ENCODE assay signal across 8 mouse cellular contexts in genomic region chr2:18031271-18031821, GRCm38 (mm10). TPM values are rescaled to one million over a fixed set of nuclear protein-coding genes. Genes with fewer than 3 reads are reported as not detected.
A peak's percentile ranks its signal among the peaks of the same experiment; 100 is the strongest.
DNase-seq lines count a peak whose midpoint lies in the region; ATAC-seq lines count a peak whose summit lies in the region.

No protein-coding gene starts in this region.

- no peaks in the 10 kb centered on the region for H3K9me3 ChIP-seq in hindbrain, embryonic 11.5 days (ENCODE audit: control insufficient read depth, low read length)
- H3K9me3 ChIP-seq in limb, embryonic 15.5 days, result no peaks in the 10 kb centered on the region

- H3K4me1 ChIP-seq in hindbrain, embryonic 11.5 days (replicated peaks; ENCODE audit: control insufficient read depth, insufficient read depth, low read length), result peaks cover 15% of the 10 kb centered on the region
- H3K4me1 ChIP-seq in limb, embryonic 15.5 days, result peaks cover 35% of the 10 kb centered on the region

- H3K27ac ChIP-seq in hindbrain, embryonic 11.5 days (ENCODE audit: low read depth, low read length), result peak overlapping the region; percentile 82
- H3K27ac ChIP-seq in limb, embryonic 15.5 days, result no peak overlapping the region

- H3K27me3 ChIP-seq in hindbrain, embryonic 11.5 days (ENCODE audit: control insufficient read depth, insufficient read depth, low read length), result no peaks in the 10 kb centered on the region
- H3K27me3 ChIP-seq in limb, embryonic 15.5 days, result no peaks in the 10 kb centered on the region

- DNase-seq in adrenal gland, adult 2 months, result peak; percentile 67
- DNase-seq in adrenal gland, adult 8-10 months, result no peak
- peak; percentile 39 for DNase-seq in urinary bladder, postnatal 25 days (ENCODE audit: low spot score)
- DNase-seq in urinary bladder, postnatal 4 days (ENCODE audit: low spot score in 2 of 2), result no peak
- DNase-seq in hindbrain, embryonic 11.5 days (ENCODE audit: low spot score), result peak; percentile 73
- DNase-seq in retina, postnatal 1 day, result peak; percentile 76
- DNase-seq in gastrocnemius, adult 8-10 months (ENCODE audit: low spot score in 2 of 2), result no peak

- no peak for ATAC-seq in hindbrain, embryonic 11.5 days (ENCODE audit: low FRiP score)
- no peak for ATAC-seq in limb, embryonic 15.5 days (ENCODE audit: insufficient number of reproducible peaks, low FRiP score, low TSS enrichment, low read depth)

- under 1% methylated on average over 26 of the region's 26 CpGs for WGBS in hindbrain, embryonic 11.5 days
- 9% methylated on average over 26 of the region's 26 CpGs for WGBS in limb, embryonic 15.5 days

- H3K36me3 ChIP-seq in hindbrain, embryonic 11.5 days (ENCODE audit: control insufficient read depth, insufficient read depth, low read length), result no peaks in the 10 kb centered on the region
- H3K36me3 ChIP-seq in limb, embryonic 15.5 days, result no peaks in the 10 kb centered on the region

- H3K4me3 ChIP-seq in hindbrain, embryonic 11.5 days (ENCODE audit: low read depth, low read length), result peak overlapping the region; percentile 42
- H3K4me3 ChIP-seq in limb, embryonic 15.5 days, result peak overlapping the region; percentile 42

- H3K4me2 ChIP-seq in hindbrain, embryonic 11.5 days (replicated peaks; ENCODE audit: low read depth, low read length), result peak overlapping the region; percentile 97
- peak overlapping the region; percentile 80 for H3K4me2 ChIP-seq in limb, embryonic 15.5 days

- peak overlapping the region; percentile 94 for H3K9ac ChIP-seq in hindbrain, embryonic 11.5 days (ENCODE audit: low read depth, low read length)
- H3K9ac ChIP-seq in limb, embryonic 15.5 days, result peak overlapping the region; percentile 57

RNA-seq across cellular contexts. Expression of gene A930004D18Rik, which starts 6.2 kb away (rescaled TPM):
- 1 to 10 TPM in 1 of 2 experiments, under 1 TPM in 1; 0.92 to 3.3 TPM for total RNA-seq in adrenal gland, adult 2 months (2021)
- polyA plus RNA-seq in adrenal gland, adult 2 months (2012; rRNA removed), result 0.42 and 0.70 TPM in 2 replicates
- total RNA-seq in adrenal gland, adult 8-10 months (2022), result 1 to 10 TPM; 1.1 to 2.4 (median 1.4) TPM
- polyA plus RNA-seq in hindbrain, embryonic 11.5 days (2014; fragmentation: Nextera tagmentation; extraction: Ambion mirVana), result 8.5 and 10.7 TPM in 2 replicates
- polyA plus RNA-seq in limb, embryonic 15.5 days (2015; fragmentation: Nextera tagmentation; extraction: Ambion mirVana), result 13.0 and 16.8 TPM in 2 replicates
- total RNA-seq in gastrocnemius, adult 8-10 months (2022), result under 1 TPM in 2 of 4 experiments, not detected in 2; 0.17 to 0.38 TPM

RNA-seq across cellular contexts. Expression of gene Skida1, which starts 17.5 kb away (rescaled TPM):
- total RNA-seq in adrenal gland, adult 2 months (2021), result 1 to 10 TPM; 2.3 to 3.8 TPM
- 1.8 and 3.1 TPM in 2 replicates for polyA plus RNA-seq in adrenal gland, adult 2 months (2012; rRNA removed)
- total RNA-seq in adrenal gland, adult 8-10 months (2022), result 1 to 10 TPM; 2.0 to 5.2 (median 3.5) TPM
- polyA plus RNA-seq in hindbrain, embryonic 11.5 days (2014; fragmentation: Nextera tagmentation; extraction: Ambion mirVana), result 19.6 and 20.1 TPM in 2 replicates
- 5.1 and 7.6 TPM in 2 replicates for polyA plus RNA-seq in limb, embryonic 15.5 days (2015; fragmentation: Nextera tagmentation; extraction: Ambion mirVana)
- total RNA-seq in gastrocnemius, adult 8-10 months (2022), result under 1 TPM; 0.07 to 0.34 (median 0.13) TPM

RNA-seq across cellular contexts. Expression of gene Mllt10, which starts 23.7 kb away (rescaled TPM):
- 10 to 100 TPM; 42.8 to 44.6 TPM for total RNA-seq in adrenal gland, adult 2 months (2021)
- 22.6 and 23.2 TPM in 2 replicates for polyA plus RNA-seq in adrenal gland, adult 2 months (2012; rRNA removed)
- 10 to 100 TPM; 38.8 to 84.1 (median 45.1) TPM for total RNA-seq in adrenal gland, adult 8-10 months (2022)
- polyA plus RNA-seq in hindbrain, embryonic 11.5 days (2014; fragmentation: Nextera tagmentation; extraction: Ambion mirVana), result 48.0 and 62.2 TPM in 2 replicates
- polyA plus RNA-seq in limb, embryonic 15.5 days (2015; fragmentation: Nextera tagmentation; extraction: Ambion mirVana), result 51.3 and 53.4 TPM in 2 replicates
- 10 to 100 TPM; 17.3 to 22.4 (median 20.5) TPM for total RNA-seq in gastrocnemius, adult 8-10 months (2022)

RNA-seq across cellular contexts. Expression of gene H2al2a, which starts 34.6 kb away (rescaled TPM):
- not detected for total RNA-seq in adrenal gland, adult 2 months (2021)
- not detected in 2 replicates for polyA plus RNA-seq in adrenal gland, adult 2 months (2012; rRNA removed)
- not detected for total RNA-seq in adrenal gland, adult 8-10 months (2022)
- polyA plus RNA-seq in hindbrain, embryonic 11.5 days (2014; fragmentation: Nextera tagmentation; extraction: Ambion mirVana), result not detected in 2 replicates
- polyA plus RNA-seq in limb, embryonic 15.5 days (2015; fragmentation: Nextera tagmentation; extraction: Ambion mirVana), result not detected in 2 replicates
- total RNA-seq in gastrocnemius, adult 8-10 months (2022), result not detected

Comparison
In these comparisons a context has a peak if more than half of its experiments do, and no peak if none do; other contexts are left out.
1. DNase-seq: peak in adrenal gland, adult 2 months (single experiment), urinary bladder, postnatal 25 days (single experiment), hindbrain, embryonic 11.5 days (single experiment) and retina, postnatal 1 day (single experiment); none in adrenal gland, adult 8-10 months (single experiment), urinary bladder, postnatal 4 days (0 of 2) and gastrocnemius, adult 8-10 months (0 of 2).